Mouse (Mus musculus): ENCODE measurements at regions not wholly inside any gene's neighbourhood (a gene's known extent, or its start where the extent isn't known, plus 50 kb on each side); places are given as distances from the start of the nearest gene placed in this dataset.

GRCm38 (mm10) chr13:47532935-47533334 is 410.5 kb downstream of the Rnf144b start:
- TF ChIP-seq CTCF (IDR thresholded peaks at IDR 0.05; ENCODE audit: control insufficient read depth, insufficient read depth, insufficient replicate concordance, low read depth, low read length) (no peak), POLR2A (IDR thresholded peaks at IDR 0.05; ENCODE audit: control insufficient read depth, low read depth, low read length) (no peak)
